Mouse (Mus musculus) frontal cortex, postnatal 25 days (tissue): Measurements from ENCODE around the gene Hsd17b10.

Experiments used
- DNase-seq, 2 experiments: peaks; one replicate each; pipeline ENCODE4 v3.0.0; 2022; ENCODE audit warnings: low spot score in 2 of 2

Hsd17b10 gene

DNA sequence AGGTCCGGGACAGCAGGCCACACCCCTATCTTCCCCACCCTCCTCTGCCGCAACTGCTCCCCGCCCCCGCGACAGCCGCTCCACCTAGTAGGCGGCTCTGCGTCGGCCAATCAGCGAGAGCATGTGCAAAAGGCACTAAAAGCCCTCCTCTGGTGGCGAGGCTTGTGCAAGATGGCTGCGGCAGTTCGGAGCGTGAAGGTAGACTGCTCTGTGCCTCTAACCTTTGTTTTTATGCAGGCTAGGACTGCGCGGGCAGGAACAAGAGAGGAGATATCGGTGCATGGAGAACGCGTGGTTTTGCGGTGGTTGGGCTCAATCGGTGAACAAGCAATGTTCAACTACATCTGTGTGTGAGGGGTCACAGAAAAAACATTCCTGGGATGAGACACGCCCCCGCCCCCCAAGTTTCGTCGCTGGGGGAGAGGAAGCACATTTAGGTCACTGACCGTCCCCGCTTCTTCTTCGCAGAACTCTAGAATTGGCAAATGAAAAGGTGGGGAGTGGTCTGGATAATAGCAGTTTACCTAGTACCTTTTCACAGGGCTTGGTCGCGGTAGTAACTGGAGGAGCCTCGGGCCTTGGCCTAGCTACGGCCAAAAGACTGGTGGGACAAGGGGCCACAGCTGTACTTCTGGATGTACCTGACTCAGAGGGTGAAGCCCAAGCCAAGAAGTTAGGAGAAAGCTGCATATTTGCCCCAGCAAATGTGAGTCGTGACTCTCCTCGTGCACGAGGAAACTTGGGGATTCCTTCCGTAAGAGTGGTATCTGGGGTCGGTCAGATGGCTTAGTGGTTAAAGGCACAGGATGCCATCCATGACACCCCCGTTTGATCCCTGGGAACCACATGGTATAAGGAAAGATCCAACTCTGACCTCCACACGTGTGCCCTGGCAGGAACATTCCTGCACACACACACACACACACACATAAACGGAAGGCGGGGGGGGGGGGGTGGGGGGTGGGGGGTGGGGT is at the start of gene Hsd17b10:
Hsd17b10 (plus strand) TSS at position 109 of the 974 bp plus-strand sequence.
- peak; percentile 42 to 57 for DNase-seq

DNA sequence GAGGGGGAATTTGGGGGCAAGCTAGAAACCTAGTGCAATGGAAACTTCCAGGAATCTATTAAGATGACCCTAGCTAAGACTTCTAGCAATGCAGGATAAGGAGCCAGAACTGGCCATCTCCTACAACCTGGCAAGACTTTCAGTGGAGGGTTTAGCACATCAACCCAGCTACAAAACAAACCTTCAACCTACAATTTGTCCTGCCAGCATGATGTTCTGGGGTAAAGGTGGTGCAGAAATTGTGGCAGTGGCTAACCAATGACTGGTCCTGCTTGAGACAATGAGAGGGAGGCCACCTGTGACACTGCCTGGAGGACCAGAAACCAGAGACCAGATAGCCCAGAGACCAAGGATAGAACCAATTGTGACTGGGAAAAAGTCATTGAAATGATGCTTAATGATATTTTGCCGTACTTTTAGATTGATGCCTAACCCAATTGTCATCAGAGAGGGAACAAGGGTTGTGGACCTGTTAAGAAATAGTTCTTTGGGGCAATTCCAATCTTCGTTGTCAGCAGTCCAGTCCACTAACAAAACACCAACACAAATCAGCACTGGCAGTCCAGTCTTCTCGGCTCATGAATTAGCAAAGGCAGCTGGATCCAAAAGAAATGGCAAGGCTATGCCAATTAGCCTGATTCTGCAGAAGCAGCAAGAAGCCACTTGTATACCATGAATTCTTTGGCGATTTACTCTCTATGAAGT is 2.5 kb upstream of the Hsd17b10 start:
- DNase-seq: no peak

DNA sequence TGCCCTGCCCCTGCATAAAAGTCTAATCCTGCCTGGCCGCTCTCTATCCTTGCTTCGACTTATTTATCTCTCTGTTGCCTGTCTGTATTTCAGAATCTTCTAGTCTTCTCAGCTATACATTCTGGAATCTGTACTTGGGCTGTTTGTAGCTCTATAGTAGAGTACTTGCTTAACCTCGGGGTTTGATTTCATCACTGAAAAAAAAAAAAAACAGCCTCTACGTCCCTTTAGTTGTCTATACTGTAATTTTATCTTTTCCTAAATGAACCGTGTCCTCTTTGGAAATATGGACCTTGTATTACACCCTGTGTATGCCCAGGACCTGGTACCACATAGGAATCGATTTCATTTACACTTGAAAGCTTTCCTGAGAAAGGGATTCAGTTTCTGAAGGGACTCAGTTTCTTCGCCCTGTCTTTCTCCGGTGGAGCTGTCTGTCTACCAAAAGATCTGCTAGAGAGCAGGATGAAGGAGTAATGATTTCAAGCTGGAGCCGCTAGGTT is 412 bp upstream of the Hsd17b10 start:
- no peak for DNase-seq

GRCm38 (mm10) chrX:152002865-152003264 is 1.2 kb downstream of the Hsd17b10 start:
- DNase-seq: no peak

DNA sequence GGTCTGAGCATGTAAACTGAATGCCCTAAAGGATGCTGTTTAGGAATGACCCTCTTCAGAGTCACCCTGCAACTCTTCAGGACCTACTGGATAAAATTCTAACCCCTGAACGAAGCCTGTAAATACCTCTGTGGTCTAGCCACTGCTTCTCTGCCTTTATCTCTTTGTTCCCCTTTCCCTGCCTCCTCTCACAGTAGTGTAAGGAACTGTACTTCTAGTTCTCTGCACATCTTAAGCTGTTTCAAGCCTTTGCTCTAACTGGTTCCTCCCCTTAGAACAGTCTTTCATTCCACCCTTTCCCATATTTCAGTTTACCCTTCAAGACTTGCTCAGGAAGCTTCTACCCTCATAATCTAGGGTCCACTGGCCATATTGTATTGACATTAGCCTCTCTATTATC is 6.2 kb downstream of the Hsd17b10 start:
- no peak for DNase-seq

GRCm38 (mm10) chrX:152015752-152016150 is 14.1 kb downstream of the Hsd17b10 start:
- DNase-seq: no peak

GRCm38 (mm10) chrX:152016151-152017145 is 14.8 kb downstream of the Hsd17b10 start, which contains the start of the genes Ribc1 and Smc1a:
Gene Ribc1, minus strand, starts transcription at chrX:152016295.
Gene Smc1a, plus strand, starts transcription at chrX:152016428.
- peak; percentile 64 to 78 for DNase-seq

DNA sequence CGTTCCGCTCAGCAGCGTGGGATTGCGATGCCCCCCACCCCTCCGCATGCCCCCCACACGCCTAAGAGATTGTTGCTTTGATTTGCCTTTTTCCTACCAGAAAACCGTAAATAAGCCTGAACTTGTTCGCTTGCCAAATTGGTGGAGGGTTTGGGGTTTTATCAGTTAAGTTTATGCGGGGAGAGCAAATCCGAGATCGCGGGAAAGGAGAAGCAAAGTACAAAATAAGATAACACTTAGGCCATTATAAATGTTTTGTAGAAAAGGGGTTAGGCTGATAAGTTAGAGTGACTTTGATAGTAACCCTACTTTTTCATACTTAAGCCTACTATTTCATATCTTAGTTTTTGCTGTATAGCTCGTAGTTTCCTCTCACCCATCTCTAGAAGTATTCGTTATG is 15.5 kb downstream of the Hsd17b10 start:
- DNase-seq: no peak

DNA sequence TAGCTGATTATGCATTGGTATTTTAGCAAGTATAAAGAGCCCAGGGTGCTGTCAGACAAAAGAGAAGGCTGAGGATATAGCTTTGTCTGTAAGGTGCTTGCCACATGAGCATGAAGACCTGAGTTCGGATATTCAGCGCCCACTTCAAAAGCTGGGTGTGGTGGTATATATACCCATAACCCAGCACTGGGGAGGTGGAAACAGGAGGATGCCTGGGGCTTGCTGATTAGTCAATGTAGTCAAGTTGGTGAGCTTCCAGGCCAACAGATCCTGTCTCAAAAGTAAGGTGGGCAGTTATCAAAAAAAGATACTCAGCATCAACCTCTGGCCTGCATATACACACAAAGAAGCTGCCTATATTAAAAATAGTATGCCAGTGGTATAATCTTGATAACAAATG is 17.6 kb downstream of the Hsd17b10 start:
- DNase-seq: no peak

DNA sequence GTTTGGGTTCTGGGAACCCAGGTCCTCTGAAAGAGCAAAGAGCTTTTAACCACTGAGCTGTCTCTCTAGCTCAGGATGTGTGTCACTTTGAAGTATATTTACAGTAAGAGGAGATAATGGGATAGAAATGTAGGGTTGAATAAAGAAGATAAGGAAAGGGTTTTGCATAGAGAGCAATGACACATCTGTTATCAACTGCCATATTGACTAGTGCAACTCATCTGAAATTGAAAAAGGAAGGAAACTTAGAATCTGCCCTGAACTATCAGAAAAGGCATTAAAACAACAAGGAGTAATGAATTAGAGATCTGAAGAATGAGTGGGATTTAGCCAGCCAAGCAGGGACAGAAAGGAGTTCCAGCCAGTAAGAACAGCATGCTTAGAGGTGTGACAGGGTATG is 38.2 kb downstream of the Hsd17b10 start:
- DNase-seq: no peak

DNA sequence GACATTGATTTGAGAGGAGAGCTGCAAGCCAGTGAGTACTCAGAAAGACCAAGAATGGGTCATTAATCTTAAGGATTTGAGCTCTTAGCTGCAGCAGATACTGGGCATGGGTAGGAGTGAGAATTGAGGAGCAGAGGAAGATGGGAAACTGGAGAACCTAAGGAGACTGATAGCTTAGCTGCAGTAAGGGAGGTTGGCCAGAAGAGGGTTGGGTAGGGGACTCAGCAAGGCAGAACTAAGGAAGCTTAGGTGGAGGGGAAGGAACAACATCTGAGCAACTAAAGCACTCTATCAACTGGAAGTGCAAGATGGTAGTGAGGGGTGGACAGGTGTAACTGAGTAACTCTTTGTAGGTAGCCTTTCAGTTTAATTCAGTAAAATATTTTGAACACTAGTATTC is 45.6 kb downstream of the Hsd17b10 start:
- DNase-seq: no peak

- no peak for DNase-seq
Observed at GRCm38 (mm10) chrX:152052546-152052945, 50.9 kb downstream of the Hsd17b10 start.
